Mouse (Mus musculus) spleen, embryonic (tissue): ENCODE data around the gene Neurl4.

ENCODE experiments used
- CTCF ChIA-PET: fragments of 350-600 bp; sonication (Branson Sonifier 250); formaldehyde crosslinking; loops from one replicate; lab custom pipeline; 2022; lab: Charles Lee

Neurl4 gene

DNA sequence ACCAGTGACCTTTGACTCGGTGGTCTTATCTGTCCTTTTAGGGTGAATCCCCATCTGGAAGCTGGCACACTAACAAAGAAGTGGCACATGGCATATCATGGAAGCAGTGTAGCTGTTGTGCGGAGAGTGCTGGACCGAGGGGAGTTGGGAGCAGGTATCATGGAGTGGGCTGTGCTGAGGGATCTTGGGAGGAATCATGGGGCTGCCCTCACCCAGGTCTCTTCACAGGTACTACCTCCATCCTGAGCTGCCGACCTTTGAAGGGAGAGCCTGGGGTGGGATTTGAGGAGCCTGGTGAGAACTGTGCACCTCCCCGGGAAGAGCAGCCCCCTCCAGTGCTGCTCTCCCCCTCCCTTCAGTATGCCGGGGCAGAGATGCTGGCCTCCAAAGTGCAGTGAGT lies 10.8 kb downstream of the Neurl4 start:
- CTCF ChIA-PET = no interaction called here

DNA sequence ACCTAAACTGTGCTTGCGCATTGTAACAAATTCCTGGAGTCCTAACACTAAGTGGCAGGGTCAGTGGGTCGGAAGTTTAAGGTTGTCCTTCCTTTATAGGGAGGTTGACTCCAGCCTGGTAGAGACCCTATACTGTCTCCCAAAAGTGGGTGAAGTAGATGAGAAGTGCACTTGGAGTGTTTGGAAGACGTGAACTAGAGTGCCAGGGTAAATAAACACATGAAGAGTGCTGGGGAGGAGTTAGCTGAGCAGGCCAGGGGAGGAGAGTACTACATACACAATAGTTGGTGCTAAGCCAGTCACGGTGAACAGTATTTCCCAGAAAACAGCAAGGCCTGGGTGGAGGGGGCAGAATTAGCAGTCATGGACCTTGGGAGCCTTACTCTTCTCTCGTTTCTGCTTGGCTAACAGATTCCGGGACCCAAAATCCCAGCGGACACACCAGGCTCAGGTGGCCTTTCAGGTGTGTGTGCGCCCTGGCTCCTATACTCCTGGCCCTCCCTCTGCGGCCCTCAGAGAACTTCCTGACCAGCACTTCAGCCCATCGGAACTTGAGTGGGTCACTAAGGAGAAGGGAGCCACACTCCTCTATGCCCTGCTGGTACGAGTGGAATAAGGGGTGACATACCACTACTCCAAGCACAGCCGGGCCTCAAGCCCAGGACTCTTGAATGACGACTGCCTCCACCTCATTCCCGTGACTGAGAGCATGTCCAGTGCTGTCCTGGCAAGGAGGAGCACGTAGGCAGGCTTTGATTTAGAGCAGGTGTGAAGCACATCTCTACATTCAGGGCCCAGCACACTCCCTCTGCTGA lies 12.1 kb downstream of the Neurl4 start:
- CTCF ChIA-PET = no interaction called here

DNA sequence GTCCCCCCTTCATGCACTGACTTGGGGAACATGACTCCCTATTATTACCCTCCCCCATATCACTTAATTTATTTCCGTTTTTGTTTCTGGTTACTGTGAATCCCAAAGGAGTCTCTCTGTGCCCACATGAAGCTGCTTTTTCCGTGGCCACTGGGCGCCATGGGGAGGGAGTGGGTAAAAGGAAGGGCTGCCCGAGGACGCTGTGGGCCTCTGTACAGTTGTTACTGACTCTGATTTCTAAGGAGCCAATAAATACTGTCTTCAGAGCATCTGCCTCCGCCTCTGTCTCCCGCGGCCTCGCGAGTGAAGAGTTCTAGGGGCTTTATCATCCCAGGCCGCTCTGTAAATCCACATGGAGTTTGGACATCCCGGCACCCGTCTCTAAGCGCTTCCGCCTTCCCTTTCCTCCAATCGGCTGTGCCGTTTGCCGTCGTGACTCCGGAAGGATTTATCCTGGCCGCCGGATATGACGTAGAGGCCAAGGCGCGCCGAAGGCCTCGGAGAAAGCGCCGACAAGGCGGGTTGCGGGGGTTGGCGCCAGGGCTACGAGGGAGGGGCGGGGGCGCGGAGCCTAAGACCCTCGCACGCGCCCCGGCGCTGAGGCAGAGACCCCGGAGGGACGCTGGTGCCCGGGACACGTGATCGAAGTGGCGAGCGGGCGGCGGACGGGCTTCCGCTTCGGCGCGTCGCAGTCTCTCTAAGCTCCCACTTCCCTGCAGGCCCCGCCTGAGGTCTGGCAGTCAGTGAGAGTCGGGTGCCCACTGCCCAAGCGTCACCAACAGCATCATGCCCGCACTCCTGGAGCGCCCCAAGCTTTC lies 12.9 kb downstream of the Neurl4 start, which contains the start of gene Gps2:
Gene Gps2 (plus strand): TSS at position 335 of the 818 bp plus-strand sequence.
- CTCF ChIA-PET = no interaction called here

DNA sequence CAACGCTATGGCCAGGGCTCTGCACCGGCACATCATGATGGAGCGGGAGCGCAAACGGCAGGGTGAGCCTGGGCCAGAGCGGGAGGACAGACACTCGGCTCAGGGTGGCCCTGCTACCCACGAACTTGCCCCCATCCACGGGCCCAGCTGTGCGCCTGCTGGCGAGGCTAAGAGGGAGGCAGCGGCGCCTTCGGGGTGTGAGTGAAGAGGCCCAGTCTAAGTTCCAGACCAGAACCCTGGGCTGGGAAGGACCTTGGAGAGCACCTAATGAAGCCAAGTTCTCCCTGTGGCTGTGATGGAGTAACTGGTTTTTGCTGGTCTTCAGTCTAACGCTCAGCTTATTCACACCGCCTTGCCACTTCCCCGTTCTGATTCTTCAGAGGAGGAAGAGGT lies 13.5 kb downstream of the Neurl4 start:
- CTCF ChIA-PET = interaction anchor here (1.1 kb wide), 1 partner anchor 14 kb away, joined by 12 read pairs; no protein-coding TSS in a partner anchor

DNA sequence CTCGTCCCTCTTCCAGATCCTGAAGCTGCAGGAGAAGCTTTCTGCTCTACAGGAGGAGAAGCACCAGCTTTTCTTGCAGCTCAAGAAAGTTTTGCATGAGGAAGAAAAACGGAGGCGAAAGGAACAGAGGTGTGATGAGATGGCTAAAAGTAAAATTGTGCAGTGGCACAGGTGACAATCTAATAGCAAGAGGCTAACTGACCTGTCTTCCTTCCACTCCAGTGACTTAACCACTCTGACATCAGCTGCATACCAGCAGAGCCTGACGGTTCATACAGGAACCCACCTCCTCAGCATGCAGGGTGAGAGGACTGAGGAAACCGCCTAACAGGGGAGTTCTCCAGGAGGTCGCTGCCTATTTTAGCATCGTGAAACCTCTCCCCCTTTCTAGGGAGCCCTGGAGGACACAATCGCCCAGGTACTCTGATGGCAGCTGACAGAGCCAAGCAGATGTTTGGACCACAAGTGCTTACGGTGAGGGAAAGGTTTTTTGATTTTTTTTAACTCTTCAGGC lies 14.1 kb downstream of the Neurl4 start:
- CTCF ChIA-PET = interaction anchor here (1.1 kb wide), 1 partner anchor 14 kb away, joined by 12 read pairs; no protein-coding TSS in a partner anchor

DNA sequence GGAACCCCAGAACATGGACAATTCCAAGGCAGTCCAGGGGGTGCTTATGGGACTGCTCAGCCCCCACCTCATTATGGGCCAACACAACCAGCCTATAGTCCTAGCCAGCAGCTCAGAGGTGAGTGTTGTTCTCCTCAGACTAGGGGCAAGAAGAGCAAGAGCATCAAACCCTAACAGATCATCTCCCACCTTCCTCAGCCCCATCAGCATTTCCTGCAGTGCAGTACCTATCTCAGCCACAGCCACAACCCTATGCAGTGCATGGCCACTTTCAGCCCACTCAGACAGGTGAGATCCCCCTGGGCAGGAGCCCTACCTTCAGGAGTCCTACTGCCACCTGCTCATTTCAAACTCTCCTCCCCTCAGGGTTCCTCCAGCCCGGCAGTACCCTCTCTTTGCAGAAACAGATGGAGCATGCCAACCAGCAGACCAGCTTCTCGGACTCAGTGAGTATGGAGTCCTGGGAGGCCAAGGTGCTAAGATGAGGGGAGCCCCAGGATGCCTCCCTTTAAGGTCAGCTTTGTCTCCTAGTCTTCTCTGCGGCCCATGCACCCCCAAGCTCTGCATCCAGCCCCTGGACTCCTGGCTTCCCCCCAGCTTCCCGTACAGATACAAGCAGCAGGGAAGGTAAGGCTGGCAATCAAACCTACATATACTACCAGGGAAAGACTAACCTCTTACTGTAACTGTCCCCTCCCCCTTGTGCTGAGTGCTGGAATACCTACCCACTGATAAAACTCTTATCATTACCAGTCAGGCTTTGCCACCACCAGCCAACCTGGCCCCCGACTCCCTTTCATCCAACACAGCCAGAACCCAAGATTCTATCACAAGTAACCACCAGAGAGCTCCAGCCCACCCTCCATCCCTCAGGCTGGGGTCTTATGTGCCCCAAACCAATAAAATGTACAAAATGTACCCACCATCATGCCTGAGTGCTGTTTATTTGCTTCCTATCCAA lies 15.1 kb downstream of the Neurl4 start:
- CTCF ChIA-PET = no interaction called here

DNA sequence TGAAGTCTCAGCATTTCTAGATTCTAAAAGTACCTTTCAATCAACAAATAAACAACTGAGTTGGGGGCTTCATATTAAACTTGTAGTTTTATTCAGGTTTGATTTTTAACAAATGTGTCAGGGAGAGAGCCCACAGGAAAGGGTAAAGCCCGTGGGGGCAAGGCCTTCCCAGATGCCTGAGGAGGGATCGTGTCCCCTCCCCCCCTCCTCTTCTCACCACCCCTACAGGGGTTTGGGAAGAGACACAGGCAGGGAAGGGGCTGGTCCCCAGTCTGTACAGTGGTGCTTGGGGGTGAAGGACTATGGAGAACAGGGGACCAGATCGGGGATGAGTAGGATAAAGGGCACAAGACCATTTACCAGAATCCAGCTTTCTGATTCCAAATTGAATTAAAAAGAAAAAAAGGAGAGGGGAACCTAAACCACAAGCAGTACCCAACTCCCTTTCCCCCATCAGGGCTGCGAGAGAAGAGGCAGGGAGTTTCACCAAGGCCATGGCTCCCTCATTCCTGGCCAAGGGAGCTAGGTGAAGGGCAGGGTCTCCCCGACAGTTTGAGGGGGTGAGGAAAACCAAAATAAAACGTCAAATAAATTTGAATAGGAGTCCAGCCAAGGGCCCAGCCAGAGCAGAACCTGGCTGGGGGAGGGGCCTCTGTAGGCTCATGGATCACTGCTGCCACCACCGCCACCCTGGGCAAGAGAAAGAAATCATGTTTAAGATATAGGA lies 15.9 kb downstream of the Neurl4 start:
- CTCF ChIA-PET = interaction anchor here (0.8 kb wide), 1 partner anchor 22 kb away, joined by 3 read pairs; no protein-coding TSS in a partner anchor

DNA sequence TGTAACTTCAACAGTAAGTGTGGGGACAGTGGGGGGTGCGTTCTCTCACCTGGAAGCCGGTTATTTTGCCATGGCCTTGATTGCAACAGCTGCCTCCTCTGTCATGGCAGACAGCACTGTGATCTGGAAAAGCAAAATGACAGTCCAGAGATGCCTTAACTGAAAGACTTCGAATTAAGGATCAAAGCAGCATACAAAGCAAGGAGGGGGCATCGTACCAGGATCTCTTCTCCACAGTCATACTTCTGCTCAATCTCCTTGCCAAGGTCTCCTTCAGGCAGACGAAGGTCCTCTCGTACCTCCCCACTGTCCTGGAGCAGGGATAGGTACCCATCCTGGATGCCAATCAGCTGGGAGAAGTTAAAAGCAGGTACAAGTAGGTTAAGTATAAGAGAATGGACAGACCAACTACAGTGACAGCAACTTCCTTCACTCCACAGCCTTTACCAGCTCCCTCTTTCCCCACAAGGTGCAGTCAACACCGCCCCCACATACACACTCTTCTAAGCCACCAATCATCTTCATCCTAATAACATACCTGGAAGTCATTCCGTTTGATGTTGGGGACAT lies 16.6 kb downstream of the Neurl4 start:
- CTCF ChIA-PET = interaction anchor here (0.8 kb wide), 1 partner anchor 23 kb away, joined by 3 read pairs; no protein-coding TSS in a partner anchor

DNA sequence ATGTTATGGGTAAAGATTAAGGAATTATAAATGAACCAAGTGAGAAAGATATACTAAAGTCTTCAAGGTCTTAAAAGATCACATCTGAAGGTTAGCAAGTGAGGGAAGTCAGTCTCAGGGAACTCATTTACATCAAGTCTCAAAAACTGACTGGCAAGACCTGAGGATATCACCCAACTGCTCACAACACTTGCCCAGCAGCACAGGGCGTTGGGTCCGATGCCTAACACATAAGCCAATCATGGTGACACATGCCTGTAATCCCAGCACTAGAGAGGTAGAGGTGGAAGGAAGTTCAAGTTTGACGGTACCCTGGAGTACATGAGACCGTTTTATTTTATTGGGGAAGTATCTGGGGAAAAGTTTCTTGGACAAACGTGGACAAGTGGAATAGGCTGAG lies 17.2 kb downstream of the Neurl4 start:
- CTCF ChIA-PET = no interaction called here

DNA sequence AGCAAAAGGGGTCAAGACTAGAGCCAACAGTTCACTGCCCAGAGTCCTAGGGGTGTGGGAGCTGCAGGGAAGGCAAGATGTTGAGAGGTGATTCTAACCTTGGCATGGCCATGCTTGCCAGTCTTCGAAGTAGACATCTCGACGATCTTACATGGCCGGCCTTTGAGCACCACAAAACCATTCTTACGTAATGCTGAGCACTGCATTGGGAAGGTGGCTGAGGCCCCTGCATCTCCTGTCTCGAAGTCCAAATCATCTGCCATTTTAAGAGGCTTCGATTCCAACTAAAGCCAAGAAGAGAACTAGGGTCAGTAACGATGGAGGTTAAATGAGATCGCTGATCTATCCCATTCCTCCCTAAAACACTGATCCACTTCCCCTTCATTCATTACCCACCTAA lies 18.2 kb downstream of the Neurl4 start:
- CTCF ChIA-PET = no interaction called here

DNA sequence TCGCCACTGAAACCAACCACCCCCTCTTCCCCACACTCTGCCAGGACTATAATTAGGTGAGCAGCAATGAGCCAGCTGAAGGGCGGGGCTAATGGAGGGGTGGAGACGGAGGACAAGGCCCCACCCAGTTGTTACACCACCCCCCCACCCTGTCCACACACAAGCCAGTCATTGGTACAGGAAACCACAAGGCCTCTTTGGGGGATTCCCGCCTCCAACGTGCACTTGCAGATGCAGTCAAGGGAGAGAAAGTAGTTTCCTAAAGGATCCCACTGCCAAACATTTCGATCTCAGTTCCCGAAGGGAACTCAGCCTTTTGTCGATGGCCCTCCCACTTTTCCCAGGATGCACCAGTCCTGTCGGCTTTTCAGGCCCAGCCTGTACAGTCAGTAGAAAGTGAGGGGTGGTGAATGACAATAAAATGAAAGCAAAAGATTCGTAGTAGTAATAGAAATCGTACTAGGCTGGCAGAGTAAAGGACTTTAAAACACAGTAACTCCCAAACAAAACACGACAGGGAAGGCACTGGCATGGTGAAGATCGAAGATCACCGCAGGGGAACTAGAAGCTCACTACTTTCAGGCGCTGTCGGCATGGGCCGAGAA lies 18.9 kb downstream of the Neurl4 start:
- CTCF ChIA-PET = interaction anchor here (0.9 to 2.6 kb wide), 2 partner anchors 13 to 36 kb away, joined by 3 to 7 read pairs; no protein-coding TSS in a partner anchor

DNA sequence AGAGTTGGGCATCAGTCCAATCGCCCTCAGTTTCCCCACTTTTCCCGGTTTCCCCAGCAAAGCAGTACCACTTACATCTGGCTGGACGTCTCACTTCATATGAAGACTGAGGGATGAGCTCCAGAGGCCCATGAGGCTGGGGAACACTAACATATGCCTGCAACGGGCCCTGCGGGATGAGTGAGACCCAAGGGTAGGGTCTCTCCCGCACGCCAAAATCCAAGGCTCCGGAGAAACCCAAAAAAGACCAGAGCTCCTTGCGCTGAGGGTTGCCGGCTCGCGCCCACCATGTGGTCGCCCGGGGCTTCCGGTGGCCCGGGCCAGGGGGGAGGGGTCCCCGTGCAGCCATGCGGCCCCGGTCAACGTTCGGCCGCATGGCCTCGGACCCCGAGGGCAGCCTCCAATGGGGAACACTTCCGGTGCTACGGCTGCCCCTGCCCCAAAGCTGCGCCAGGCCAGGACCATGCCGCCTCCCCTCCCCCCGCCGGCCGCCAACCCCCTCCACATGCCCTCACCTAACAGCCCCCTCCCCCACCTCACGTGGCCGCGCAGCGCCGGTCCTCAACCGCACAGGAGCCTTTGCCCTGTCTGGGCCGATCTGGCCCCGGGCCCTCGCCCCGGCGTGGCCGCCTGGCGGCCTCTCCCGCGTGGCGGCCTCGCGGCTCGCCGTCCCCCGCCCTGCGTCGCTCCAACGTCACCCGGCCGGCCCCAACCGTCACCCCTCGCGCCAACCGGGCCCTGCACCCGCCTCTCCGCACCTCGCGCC lies 19.6 kb downstream of the Neurl4 start:
- CTCF ChIA-PET = interaction anchor here (0.6 to 2.6 kb wide), 4 partner anchors 11 to 121 kb away, joined by 3 to 7 read pairs (median 4); no protein-coding TSS in a partner anchor

DNA sequence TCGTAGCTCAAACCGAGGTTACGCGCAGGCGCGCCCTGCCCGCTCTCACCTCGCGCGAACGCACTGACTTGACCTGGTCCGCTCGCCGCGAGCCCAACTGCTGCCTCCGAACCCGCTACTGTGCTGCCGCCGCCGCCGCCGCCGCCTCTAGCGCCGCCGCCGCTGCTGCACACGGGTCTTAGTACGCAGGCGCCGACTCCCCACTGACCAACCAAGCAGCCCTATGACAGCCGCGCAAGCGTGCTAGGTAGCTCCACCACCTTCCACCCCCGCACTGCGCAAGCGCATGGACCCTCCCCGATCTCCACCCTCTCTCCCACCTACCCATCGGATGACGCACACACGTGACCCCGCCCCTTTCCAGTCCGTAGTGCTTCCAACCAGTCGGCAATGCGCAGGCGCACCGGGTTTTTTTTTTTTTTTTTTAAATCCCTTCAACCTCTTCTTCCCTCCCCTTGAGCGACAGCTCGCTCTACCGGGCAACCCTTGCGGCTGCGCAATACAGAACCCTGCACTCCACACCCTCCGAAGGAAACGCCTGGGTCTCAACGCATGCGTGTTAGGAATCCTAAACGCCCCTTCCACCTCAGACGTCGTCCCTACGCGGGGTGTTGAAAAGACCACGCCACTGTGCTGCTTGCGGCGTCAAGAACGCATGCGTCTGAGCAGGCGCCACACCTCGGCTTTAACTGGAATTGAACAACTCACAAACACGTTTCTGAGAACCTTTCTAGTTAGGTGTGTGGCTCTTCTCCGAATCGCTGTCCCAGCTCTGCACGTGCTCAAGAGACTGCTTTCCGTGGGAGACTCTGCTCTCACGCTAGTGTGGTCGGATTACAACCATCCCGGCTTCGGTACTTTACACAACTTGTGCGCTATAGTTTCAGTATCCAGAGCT lies 20.5 kb downstream of the Neurl4 start, which contains the start of gene Eif5a:
Gene Eif5a (minus strand): TSS at position 845 of the 898 bp plus-strand sequence.
- CTCF ChIA-PET = interaction anchor here (0.5 to 2.6 kb wide), 4 partner anchors 10 to 122 kb away, joined by 3 to 7 read pairs (median 4); no protein-coding TSS in a partner anchor

DNA sequence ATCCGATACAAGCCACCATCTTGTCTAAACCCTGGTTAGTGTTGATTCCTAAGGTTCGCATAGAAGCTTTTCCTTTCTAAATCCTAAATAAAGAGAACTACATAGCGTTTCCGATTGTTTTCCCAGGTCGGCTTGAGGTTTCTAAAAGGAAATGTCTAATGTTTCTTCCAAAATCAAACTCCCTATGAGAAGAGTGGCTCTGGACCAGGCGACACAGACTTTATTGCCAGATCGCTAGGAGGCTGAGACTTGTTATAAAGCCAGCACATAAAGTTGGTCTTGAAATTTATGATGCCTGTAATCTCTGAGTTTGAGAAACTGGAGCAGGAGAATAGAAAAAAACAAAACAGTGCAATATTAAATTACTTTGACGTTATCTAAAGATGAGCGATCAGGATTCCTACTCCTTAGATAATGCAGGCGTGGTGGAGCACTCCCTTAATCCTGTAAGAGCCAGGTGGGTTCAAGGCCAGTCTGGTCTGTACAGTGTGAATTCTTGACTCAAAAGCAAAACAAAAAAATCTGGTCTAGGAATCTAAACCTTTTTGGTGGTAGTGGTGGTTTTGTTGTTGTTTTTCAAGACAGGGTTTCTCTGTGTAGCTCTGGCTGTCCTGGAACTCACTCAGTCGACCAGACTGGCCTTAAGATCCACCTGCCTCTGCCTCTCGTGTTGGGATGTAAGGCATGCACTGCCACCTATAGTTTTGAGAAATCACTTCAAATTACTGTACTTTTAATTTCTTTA lies 21.3 kb downstream of the Neurl4 start:
- CTCF ChIA-PET = interaction anchor here (0.5 to 2.6 kb wide), 4 partner anchors 10 to 40 kb away, joined by 3 to 7 read pairs (median 6); no protein-coding TSS in a partner anchor

DNA sequence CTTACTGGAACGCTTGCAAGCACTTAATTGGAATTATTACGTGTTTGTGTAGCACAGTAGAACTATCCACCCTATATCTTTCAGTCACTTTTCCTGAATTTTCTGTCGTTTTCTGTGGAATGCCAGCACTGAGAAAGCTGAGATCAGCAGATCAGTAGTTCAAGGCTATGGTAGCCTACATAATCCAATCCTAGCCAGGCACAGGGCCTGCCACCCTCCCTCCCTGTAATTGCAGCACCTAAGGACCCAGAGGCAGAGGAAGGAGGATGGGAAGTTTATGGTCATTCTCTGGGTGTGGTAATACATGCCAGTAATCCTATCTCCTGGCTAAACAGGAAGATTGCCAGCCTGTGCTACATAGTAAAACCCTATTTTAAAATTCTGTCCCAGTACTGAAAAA lies 21.9 kb downstream of the Neurl4 start:
- CTCF ChIA-PET = interaction anchor here (0.7 to 1.1 kb wide), 2 partner anchors 9 to 34 kb away, joined by 4 to 7 read pairs; no protein-coding TSS in a partner anchor

DNA sequence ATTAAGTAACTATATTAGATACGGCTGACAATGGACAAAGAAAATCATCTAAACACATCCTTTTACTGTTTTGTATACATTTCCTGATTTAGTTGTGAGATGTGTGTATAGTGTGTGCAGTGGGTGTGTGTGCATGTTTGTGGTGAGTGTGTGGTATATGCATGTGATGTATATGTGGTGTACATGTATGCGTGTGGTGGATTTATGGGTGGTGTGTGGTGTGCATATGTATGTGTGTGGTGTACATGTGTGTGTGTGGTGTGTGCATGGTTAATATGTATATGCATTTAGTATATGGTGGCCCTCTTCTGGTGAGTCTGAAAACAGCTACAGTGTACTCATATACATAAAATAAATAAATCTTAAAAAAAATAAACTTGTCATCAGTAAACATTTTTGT lies 26.6 kb downstream of the Neurl4 start:
- CTCF ChIA-PET = interaction anchor here (0.6 kb wide), 2 partner anchors 33 to 119 kb away, joined by 6 to 27 read pairs; no protein-coding TSS in a partner anchor
